14 mouse cellular contexts compared by ENCODE assay signal in genomic region chr6:60771899-60772298, GRCm38 (mm10). TPM values are rescaled to one million over a fixed set of nuclear protein-coding genes. Genes with fewer than 3 reads are reported as not detected.
DNase-seq lines count a peak whose midpoint lies in the region; ATAC-seq and TF ChIP-seq lines count a peak whose summit lies in the region.
"Had no signal": no experiment of that assay in that cellular context is flagged by ENCODE, and none has a peak within 500 bp of the region (broad histone marks: within the 10 kb centered on the region; RNA-seq: fewer than 3 reads in every experiment).

No protein-coding gene starts in this region.

- H3K4me2 ChIP-seq in forebrain, postnatal 0 days (ENCODE audit: low read depth) = no peak overlapping the region
- no peak overlapping the region for H3K4me2 ChIP-seq in kidney, embryonic 16.5 days (replicated peaks; ENCODE audit: low read depth, low read length)
- H3K4me2 ChIP-seq: kidney, embryonic 15.5 days; midbrain, embryonic 11.5 days had no signal

- H3K4me1 ChIP-seq in forebrain, postnatal 0 days (ENCODE audit: insufficient read depth) = no peaks in the 10 kb centered on the region
- H3K4me1 ChIP-seq in forebrain, embryonic 10.5 days = no peaks in the 10 kb centered on the region
- no peaks in the 10 kb centered on the region for H3K4me1 ChIP-seq in lung, adult 2 months (ENCODE audit: control insufficient read depth, insufficient read depth, low read length)
- H3K4me1 ChIP-seq in cerebellum, adult 2 months (ENCODE audit: control insufficient read depth, insufficient read depth, low read length) = no peaks in the 10 kb centered on the region
- no peaks in the 10 kb centered on the region for H3K4me1 ChIP-seq in kidney, embryonic 16.5 days (ENCODE audit: insufficient read depth, low read length)
- H3K4me1 ChIP-seq: hindbrain, embryonic 10.5 days; kidney, embryonic 15.5 days had no signal

- H3K27ac ChIP-seq in forebrain, postnatal 0 days (ENCODE audit: low read depth, low read length) = no peak overlapping the region
- no peak overlapping the region for H3K27ac ChIP-seq in forebrain, embryonic 10.5 days
- no peak overlapping the region for H3K27ac ChIP-seq in cerebellum, adult 2 months (ENCODE audit: insufficient read depth, low read length)
- no peak overlapping the region for H3K27ac ChIP-seq in kidney, embryonic 16.5 days (ENCODE audit: low read length)
- H3K27ac ChIP-seq: hindbrain, embryonic 10.5 days; kidney, embryonic 15.5 days had no signal

- ATAC-seq in forebrain, postnatal 0 days = no peak
- no peak for ATAC-seq in kidney, embryonic 16.5 days (ENCODE audit: low FRiP score, low TSS enrichment)

- WGBS in forebrain, postnatal 0 days = 41% methylated on average over 1 of the region's 1 CpGs
- WGBS in forebrain, embryonic 10.5 days = 88% methylated on average over 1 of the region's 1 CpGs
- 64% methylated on average over 1 of the region's 1 CpGs for WGBS in lung, adult 2 months
- WGBS in cerebellum, adult 2 months = 79% methylated on average over 1 of the region's 1 CpGs
- 81% methylated on average over 1 of the region's 1 CpGs for WGBS in kidney, embryonic 16.5 days

- no peak overlapping the region for H3K4me3 ChIP-seq in forebrain, postnatal 0 days (ENCODE audit: low read depth, low read length)
- H3K4me3 ChIP-seq in forebrain, embryonic 10.5 days = no peak overlapping the region
- H3K4me3 ChIP-seq in lung, adult 2 months (replicated peaks; ENCODE audit: extremely low read depth, low read depth, low read length) = no peak overlapping the region
- H3K4me3 ChIP-seq in cerebellum, adult 2 months (replicated peaks; ENCODE audit: insufficient read depth, low read depth, low read length) = no peak overlapping the region
- H3K4me3 ChIP-seq in kidney, embryonic 16.5 days (ENCODE audit: low read length) = no peak overlapping the region
- H3K4me3 ChIP-seq: erythroblast, embryonic 14.5 days; hindbrain, embryonic 10.5 days; kidney, embryonic 15.5 days; myocyte had no signal

- no peak overlapping the region for H3K9ac ChIP-seq in forebrain, postnatal 0 days
- no peak overlapping the region for H3K9ac ChIP-seq in kidney, embryonic 16.5 days (replicated peaks; ENCODE audit: low read length)
- H3K9ac ChIP-seq: kidney, embryonic 15.5 days had no signal

- H3K9me3 ChIP-seq in forebrain, postnatal 0 days (ENCODE audit: low read length) = no peaks in the 10 kb centered on the region
- no peaks in the 10 kb centered on the region for H3K9me3 ChIP-seq in forebrain, embryonic 10.5 days
- H3K9me3 ChIP-seq in kidney, embryonic 16.5 days (ENCODE audit: low read length) = no peaks in the 10 kb centered on the region
- H3K9me3 ChIP-seq: hindbrain, embryonic 10.5 days; kidney, embryonic 15.5 days had no signal

- TF ChIP-seq POLR2A in lung, adult 2 months (IDR thresholded peaks at IDR 0.05; ENCODE audit: borderline replicate concordance, extremely low read depth, low read depth, low read length) = no peak
- no peak for TF ChIP-seq POLR2A in cerebellum, adult 2 months (IDR thresholded peaks at IDR 0.05; ENCODE audit: borderline replicate concordance, insufficient read depth, low read length)

- no peaks in the 10 kb centered on the region for H3K27me3 ChIP-seq in forebrain, postnatal 0 days (ENCODE audit: insufficient read depth, low read length)
- H3K27me3 ChIP-seq in forebrain, embryonic 10.5 days (ENCODE audit: poor library complexity, severe bottlenecking) = no peaks in the 10 kb centered on the region
- H3K27me3 ChIP-seq in cerebellum, adult 2 months (ENCODE audit: control insufficient read depth, insufficient read depth, low read length) = no peaks in the 10 kb centered on the region
- no peaks in the 10 kb centered on the region for H3K27me3 ChIP-seq in kidney, embryonic 16.5 days (ENCODE audit: insufficient read depth, low read length)
- H3K27me3 ChIP-seq: kidney, embryonic 15.5 days had no signal

- H3K36me3 ChIP-seq in forebrain, postnatal 0 days (ENCODE audit: insufficient read depth) = no peaks in the 10 kb centered on the region
- H3K36me3 ChIP-seq in forebrain, embryonic 10.5 days (replicated peaks) = no peaks in the 10 kb centered on the region
- no peaks in the 10 kb centered on the region for H3K36me3 ChIP-seq in kidney, embryonic 16.5 days (ENCODE audit: insufficient read depth, low read length)
- H3K36me3 ChIP-seq: hindbrain, embryonic 10.5 days; kidney, embryonic 15.5 days had no signal

- DNase-seq in forebrain, postnatal 0 days = peak; percentile 43
- no peak for DNase-seq in forebrain, embryonic 10.5 days (ENCODE audit: extremely low spot score, low spot score)
- DNase-seq in lung, postnatal 14 days = peak; percentile 10
- no peak for DNase-seq in lung, adult 2 months
- DNase-seq in cerebellum, adult 2 months = peak; percentile 32 to 68
- DNase-seq in lung, postnatal 36 days = peak; percentile 13
- DNase-seq: right cerebral cortex, adult 18-20 months; thymus, postnatal 25 days had no signal

- no peak for TF ChIP-seq CTCF in forebrain, postnatal 0 days (IDR thresholded peaks at IDR 0.05; ENCODE audit: low read depth)
- TF ChIP-seq CTCF in lung, adult 2 months (IDR thresholded peaks at IDR 0.05; ENCODE audit: insufficient read depth, low read length) = no peak
- no peak for TF ChIP-seq CTCF in cerebellum, adult 2 months (IDR thresholded peaks at IDR 0.05; ENCODE audit: borderline replicate concordance, insufficient read depth, low read depth, low read length)

RNA-seq across cellular contexts. Expression of gene Snca, which starts 57.8 kb away (rescaled TPM):
- total RNA-seq in forebrain, postnatal 0 days (2014; rRNA removed) = 244 and 300 TPM in 2 replicates
- polyA plus RNA-seq in forebrain, postnatal 0 days (2015; fragmentation: Nextera tagmentation; extraction: Ambion mirVana) = 409 and 490 TPM in 2 replicates
- polyA plus RNA-seq in forebrain, embryonic 10.5 days (2016; fragmentation: Nextera tagmentation; extraction: Ambion mirVana) = 13.5 and 19.5 TPM in 2 replicates
- 3.5 and 6.9 TPM in 2 replicates for polyA plus RNA-seq in lung, adult 2 months (2012; rRNA removed)
- polyA plus RNA-seq in cerebellum, adult 2 months (2012; rRNA removed) = 84.4 and 90.8 TPM in 2 replicates
- 27.0 and 28.1 TPM in 2 replicates for polyA plus RNA-seq in kidney, embryonic 16.5 days (2015; fragmentation: Nextera tagmentation; extraction: Ambion mirVana)

Comparison
In these comparisons a context has a peak if more than half of its experiments do, and no peak if none do; other contexts are left out.
1. DNase-seq: peak in forebrain, postnatal 0 days (single experiment), lung, postnatal 14 days (single experiment), cerebellum, adult 2 months (2 of 2) and lung, postnatal 36 days (single experiment); none in forebrain, embryonic 10.5 days (single experiment) and lung, adult 2 months (single experiment).